ENCODE assay signal across 10 mouse cellular contexts in genomic region chr11:31531416-31531815, GRCm38 (mm10).
"Had no signal": no experiment of that assay in that cellular context is flagged by ENCODE, and none has a peak within 500 bp of the region (broad histone marks: within the 10 kb centered on the region; RNA-seq: fewer than 3 reads in every experiment).

No protein-coding gene starts in this region.

- DNase-seq: kidney, postnatal 10 days; left cerebral cortex, postnatal 4 days; lung, embryonic 14.5 days; thymus, adult 18-20 months; thymus, postnatal 36 days had no signal

- H3K36me3 ChIP-seq: kidney, embryonic 15.5 days; limb, embryonic 12.5 days; limb, embryonic 15.5 days; midbrain, embryonic 12.5 days had no signal

- H3K4me2 ChIP-seq: kidney, embryonic 15.5 days; limb, embryonic 12.5 days; limb, embryonic 15.5 days; liver, embryonic 11.5 days; lung, embryonic 14.5 days; midbrain, embryonic 12.5 days had no signal

- H3K27me3 ChIP-seq: kidney, embryonic 15.5 days; limb, embryonic 12.5 days; limb, embryonic 15.5 days; midbrain, embryonic 12.5 days had no signal

- H3K4me3 ChIP-seq: kidney, embryonic 15.5 days; limb, embryonic 12.5 days; limb, embryonic 15.5 days; midbrain, embryonic 12.5 days had no signal
